Mouse (Mus musculus) CH12.LX (cell line): ENCODE results near the gene Itk. TPM values are rescaled to one million over a fixed set of nuclear protein-coding genes. Genes with fewer than 3 reads are reported as not detected.

Experiments
- DNase-seq: peaks from one replicate; pipeline ENCODE4 v3.0.0-alpha.2; 2013; ENCODE audit errors: extremely low read depth
- H3K27ac ChIP-seq: 2 replicates; pipeline ENCODE4 v1.5.1; 2012; ENCODE audit warnings: low read depth, mild to moderate bottlenecking, control low read depth, moderate library complexity; ENCODE audit not compliant: insufficient read depth
- H3K27me3 ChIP-seq: replicated peaks from 2 replicates; pipeline ENCODE3; 2012; ENCODE audit warnings: inconsistent platforms
- H3K36me3 ChIP-seq, 2 experiments: replicated peaks in 1 of 2; 2 replicates each; pipeline versions ENCODE3 to v1.6.1; 2012; ENCODE audit warnings: inconsistent platforms in 1 of 2, low read length in 1 of 2, mild to moderate bottlenecking in 1 of 2, mixed read lengths in 1 of 2, moderate library complexity in 1 of 2; ENCODE audit not compliant: control insufficient read depth in 1 of 2, insufficient read depth in 1 of 2
- H3K4me1 ChIP-seq, 2 experiments: 2 replicates each; pipeline ENCODE4 v1.6.1; 2012; ENCODE audit warnings: inconsistent platforms in 1 of 2, moderate library complexity in 1 of 2; ENCODE audit not compliant: insufficient read depth in 2 of 2, control insufficient read depth in 1 of 2
- H3K4me2 ChIP-seq: 2 replicates; pipeline ENCODE4 v1.6.1; 2012; ENCODE audit warnings: low read depth, mild to moderate bottlenecking, control low read depth; ENCODE audit not compliant: poor library complexity, insufficient read depth, severe bottlenecking
- H3K4me3 ChIP-seq, 3 experiments: fragments of 150-350 bp in 1 of 3; sonication (generic) in 1 of 3; replicated peaks in 1 of 3; 2 replicates each; pipeline versions ENCODE3 to v1.5.1; 2011 to 2012; ENCODE audit warnings: low read depth in 2 of 3, low read length in 2 of 3, mild to moderate bottlenecking in 2 of 3, moderate library complexity in 2 of 3, control low read depth in 1 of 3, improper control_type of control experiment in 1 of 3, inconsistent platforms in 1 of 3, mixed read lengths in 1 of 3; ENCODE audit not compliant: poor library complexity in 1 of 3
- H3K79me2 ChIP-seq: replicated peaks from 2 replicates; pipeline ENCODE4 v1.6.1; 2012; ENCODE audit warnings: mild to moderate bottlenecking, moderate library complexity; ENCODE audit not compliant: control insufficient read depth, poor library complexity, insufficient read depth, severe bottlenecking; ENCODE audit errors: extremely low read depth
- H3K9ac ChIP-seq: 2 replicates; pipeline ENCODE4 v1.6.1; 2012; ENCODE audit warnings: low read depth, mild to moderate bottlenecking, control low read depth, moderate library complexity; ENCODE audit not compliant: insufficient read depth
- H3K9me3 ChIP-seq: replicated peaks from 2 replicates; pipeline ENCODE3; 2012; ENCODE audit warnings: low read length, inconsistent platforms, mixed read lengths
- BHLHE40 ChIP-seq: IDR thresholded peaks from 2 replicates; pipeline ENCODE4 v1.6.1; 2011; ENCODE audit warnings: mild to moderate bottlenecking, low read depth, low read length, improper control_type of control experiment
- CTCF ChIP-seq, 2 experiments: IDR thresholded peaks in 1 of 2; conservative IDR thresholded peaks in 1 of 2; 2 replicates each; pipeline ENCODE4 v1.5.1; 2011 to 2012; ENCODE audit warnings: low read depth in 2 of 2, low read length in 2 of 2, improper control_type of control experiment in 1 of 2, inconsistent platforms in 1 of 2, mild to moderate bottlenecking in 1 of 2, moderate library complexity in 1 of 2
- E2F4 ChIP-seq: IDR thresholded peaks from 2 replicates; pipeline ENCODE4 v1.6.1; 2011; ENCODE audit warnings: low read depth, low read length, improper control_type of control experiment; ENCODE audit not compliant: insufficient replicate concordance
- ELF1 ChIP-seq: IDR thresholded peaks from 2 replicates; pipeline ENCODE4 v1.6.1; 2014; ENCODE audit warnings: low read depth, mild to moderate bottlenecking, inconsistent platforms, low read length, improper control_type of control experiment
- EP300 ChIP-seq: IDR thresholded peaks from 2 replicates; pipeline ENCODE4 v1.6.1; 2011; ENCODE audit warnings: low read length, improper control_type of control experiment
- HCFC1 ChIP-seq: IDR thresholded peaks from 2 replicates; pipeline ENCODE4 v1.6.1; 2012; ENCODE audit warnings: low read depth, mild to moderate bottlenecking, inconsistent platforms, low read length, improper control_type of control experiment
- IRF4 ChIP-seq: IDR thresholded peaks from 2 replicates; pipeline ENCODE4 v1.6.1; 2014; ENCODE audit warnings: low read depth, mild to moderate bottlenecking, inconsistent platforms, low read length, improper control_type of control experiment
- JUN ChIP-seq: IDR thresholded peaks from 2 replicates; pipeline ENCODE4 v1.6.1; 2011; ENCODE audit warnings: low read depth, mild to moderate bottlenecking, low read length, improper control_type of control experiment, moderate library complexity; ENCODE audit not compliant: insufficient read depth
- JUND ChIP-seq: conservative IDR thresholded peaks from 2 replicates; pipeline ENCODE4 v1.6.1; 2011; ENCODE audit warnings: low read depth, low read length, improper control_type of control experiment
- MAX ChIP-seq: IDR thresholded peaks from 2 replicates; pipeline ENCODE4 v1.6.1; 2011; ENCODE audit warnings: low read length, improper control_type of control experiment
- MEF2A ChIP-seq: IDR thresholded peaks from 2 replicates; pipeline ENCODE4 v1.6.1; 2014; ENCODE audit warnings: low read depth, mild to moderate bottlenecking, inconsistent platforms, low read length, improper control_type of control experiment, borderline replicate concordance
- POLR2AphosphoS2 ChIP-seq: IDR thresholded peaks from 2 replicates; pipeline ENCODE4 v1.6.1; 2011; ENCODE audit warnings: low read depth, low read length, improper control_type of control experiment
- RAD21 ChIP-seq: IDR thresholded peaks from 2 replicates; pipeline ENCODE4 v1.6.1; 2011; ENCODE audit warnings: low read depth, mild to moderate bottlenecking, low read length, improper control_type of control experiment, moderate library complexity
- RCOR1 ChIP-seq: conservative IDR thresholded peaks from 2 replicates; pipeline ENCODE4 v1.6.1; 2012; ENCODE audit warnings: low read depth, mild to moderate bottlenecking, inconsistent platforms, low read length, improper control_type of control experiment
- SMC3 ChIP-seq: IDR thresholded peaks from 2 replicates; pipeline ENCODE4 v1.6.1; 2011; ENCODE audit warnings: low read depth, low read length, improper control_type of control experiment
- TCF12 ChIP-seq: IDR thresholded peaks from 2 replicates; pipeline ENCODE4 v1.6.1; 2014; ENCODE audit warnings: low read depth, mild to moderate bottlenecking, inconsistent platforms, low read length, improper control_type of control experiment
- UBTF ChIP-seq: IDR thresholded peaks from 2 replicates; pipeline ENCODE4 v1.6.1; 2012; ENCODE audit warnings: low read depth, mild to moderate bottlenecking, inconsistent platforms, low read length, improper control_type of control experiment, moderate library complexity
- USF1 ChIP-seq: IDR thresholded peaks from 2 replicates; pipeline ENCODE4 v1.6.1; 2014; ENCODE audit warnings: low read depth, mild to moderate bottlenecking, inconsistent platforms, low read length, improper control_type of control experiment
- ZC3H11A ChIP-seq: IDR thresholded peaks from 2 replicates; pipeline ENCODE4 v1.6.1; 2012; ENCODE audit warnings: low read depth, mild to moderate bottlenecking, inconsistent platforms, low read length, improper control_type of control experiment
- ZNF384 ChIP-seq: IDR thresholded peaks from 2 replicates; pipeline ENCODE4 v1.6.1; 2012; ENCODE audit warnings: low read depth, low read length, improper control_type of control experiment, inconsistent platforms
- dilution Hi-C: fragments of 300-500 bp; cut with MboI; formaldehyde crosslinking; loops from 2 replicates; pipeline ENCODE4 v1.14.3; 2020; ENCODE audit warnings: low sequenced_read_pairs; ENCODE audit not compliant: extremely low pct_unique_long_range_greater_than_20kb, extremely low pct_ligation_motif_present
- in situ Hi-C: fragments of 300-500 bp; cut with MboI; formaldehyde crosslinking; loops from 3 replicates; pipeline ENCODE4 v1.14.3; 2019; ENCODE audit warnings: low sequenced_read_pairs, low pct_ligation_motif_present, low pct_unique_long_range_greater_than_20kb, mixed read lengths
- polyA plus RNA-seq: library from polyadenylated mRNA; unstranded; fragments of >175 nt; gene quantifications from 2 replicates; pipeline ENCODE4 v1.2.1, GENCODE M21; 2012; ENCODE audit warnings: low read depth; ENCODE audit not compliant: insufficient read length
- total RNA-seq, 2 experiments: library from RNA; depleted of rRNA; stranded (reverse); fragments of 300-350 nt in 1 of 2; fragments of >200 nt in 1 of 2; gene quantifications; 2 replicates each; pipeline ENCODE4 v1.2.3; 2012 to 2014

The Itk gene
- total and polyA plus RNA-seq, 3 experiments: 0.11 to 0.64 (median 0.17) TPM

DNA sequence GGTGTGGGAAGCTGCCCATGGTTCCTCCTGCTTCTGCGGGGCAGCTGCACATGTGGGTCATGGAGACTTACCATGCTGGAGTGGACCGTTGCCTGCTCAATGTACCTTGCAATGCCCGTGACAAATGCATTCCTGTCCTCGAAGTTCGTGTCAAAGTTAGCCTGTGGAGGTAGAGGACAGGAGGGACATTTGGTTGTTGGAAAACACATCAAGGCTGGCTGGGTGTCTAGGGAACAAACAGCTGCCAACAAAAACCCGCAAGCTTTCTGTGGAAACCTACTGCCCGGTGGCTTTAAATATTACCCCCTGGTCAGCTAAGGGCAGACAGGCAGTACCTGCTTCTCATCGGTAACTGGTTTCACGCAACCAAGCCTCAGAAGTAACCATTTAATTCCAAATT is 99.8 kb downstream of the Itk start:
- Histone ChIP-seq H3K4me1 (peaks cover 18 to 93% of the 10 kb centered on the region in 2 experiments), H3K79me2 (peaks cover 44% of the 10 kb centered on the region), H3K9me3 (no peaks in the 10 kb centered on the region), H3K27ac (no peak overlapping the region), H3K36me3 (peaks cover 64 to 86% of the 10 kb centered on the region in 2 experiments), H3K4me3 (no peak overlapping the region), H3K9ac (no peak overlapping the region), H3K27me3 (no peaks in the 10 kb centered on the region), H3K4me2 (no peak overlapping the region)
- no peak for DNase-seq
- TF ChIP-seq USF1 (no peak), RAD21 (no peak), RCOR1 (no peak), E2F4 (no peak), MAX (no peak)
- dilution Hi-C loops (no loop called here), in situ Hi-C loops (no loop called here)

DNA sequence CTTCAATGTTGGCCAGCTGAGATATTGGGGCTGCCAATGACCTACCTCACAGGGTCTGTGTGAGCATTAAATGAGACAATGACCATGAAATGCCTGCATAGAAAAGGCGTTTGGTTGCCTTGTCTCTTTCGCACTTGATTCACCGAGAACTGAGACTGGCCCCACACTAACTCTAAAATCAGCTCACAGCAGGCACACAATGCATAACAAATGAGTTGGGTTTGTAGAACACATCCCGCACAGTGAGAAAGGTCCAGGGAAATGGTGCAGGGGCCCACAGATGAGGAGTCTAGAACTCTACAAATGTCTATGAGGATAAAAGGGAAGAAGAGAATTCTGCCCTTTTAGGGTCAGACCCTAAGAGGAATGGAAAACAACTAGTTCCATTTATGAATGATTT is 100.3 kb downstream of the Itk start:
- H3K36me3 ChIP-seq: peaks cover 65 to 86% of the 10 kb centered on the region in 2 experiments
- no peaks in the 10 kb centered on the region for H3K27me3 ChIP-seq

GRCm38 (mm10) chr11:46288091-46288490 is 101.2 kb downstream of the Itk start:
- dilution Hi-C loops: no loop called here
- Histone ChIP-seq H3K9me3 (no peaks in the 10 kb centered on the region), H3K4me1 (peaks cover 17 to 87% of the 10 kb centered on the region in 2 experiments)
- TF ChIP-seq UBTF (no peak), SMC3 (no peak), ZNF384 (no peak), TCF12 (no peak), MEF2A (no peak), JUND (no peak), POLR2AphosphoS2 (no peak), JUN (no peak), ZC3H11A (no peak), ELF1 (no peak)
- TF ChIP-seq, all 38 proteins: peak for 0
- no peak overlapping the region for H3K27ac ChIP-seq
- peaks cover 68 to 87% of the 10 kb centered on the region in 2 experiments for H3K36me3 ChIP-seq
- no peak overlapping the region for H3K4me3 ChIP-seq
- peaks cover 31% of the 10 kb centered on the region for H3K79me2 ChIP-seq
- in situ Hi-C loops: no loop called here
- no peaks in the 10 kb centered on the region for H3K27me3 ChIP-seq
- no peak overlapping the region for H3K9ac ChIP-seq
- DNase-seq: no peak
- no peak overlapping the region for H3K4me2 ChIP-seq

More for the DNA sequence above, 100.3 kb downstream of the Itk start:
- TF ChIP-seq RAD21: no peak
- 0 out of 2 replicates have a peak, but pooled peaks have one; percentile 28 for TF ChIP-seq EP300
- TF ChIP-seq BHLHE40: 0 out of 2 replicates have a peak, but pooled peaks have one; percentile 11
- peak; percentile 16; the same call in 1 of the 2 replicates for TF ChIP-seq IRF4
- no peak for TF ChIP-seq HCFC1
- no peak for TF ChIP-seq CTCF (conservative IDR thresholded peaks at IDR 0.05 in 1 of 2, IDR thresholded peaks at IDR 0.05 in 1 of 2; ENCODE audit: low read depth in 2 of 2, low read length in 2 of 2)
- TF ChIP-seq, all 38 proteins: peak for 3
- dilution Hi-C loops: no loop called here
- Histone ChIP-seq H3K79me2 (peaks cover 39% of the 10 kb centered on the region), H3K9me3 (no peaks in the 10 kb centered on the region), H3K4me2 (no peak overlapping the region), H3K4me1 (peaks cover 20 to 93% of the 10 kb centered on the region in 2 experiments), H3K4me3 (no peak overlapping the region), H3K27ac (no peak overlapping the region), H3K9ac (no peak overlapping the region)
- no peak for DNase-seq
- in situ Hi-C loops: no loop called here
